Mouse (Mus musculus) thymus, adult 2 months (tissue): ENCODE measurements around the gene Ier5. TPM values are rescaled to one million over a fixed set of nuclear protein-coding genes. Genes with fewer than 3 reads are reported as not detected.

ENCODE experiments used
- DNase-seq: peaks from one replicate; pipeline ENCODE4 v3.0.0; 2021
- H3K27ac ChIP-seq: fragments of 200-500 bp; 2 replicates; pipeline ENCODE4 v1.5.1; 2012; ENCODE audit warnings: low read length, control low read depth; ENCODE audit not compliant: control insufficient read depth, insufficient read depth
- H3K27me3 ChIP-seq: fragments of 200-500 bp; 2 replicates; pipeline ENCODE4 v1.6.1; 2012; ENCODE audit warnings: mild to moderate bottlenecking, low read length, moderate library complexity, mixed read lengths; ENCODE audit not compliant: control insufficient read depth, insufficient read depth
- H3K36me3 ChIP-seq: fragments of 200-500 bp; 2 replicates; pipeline ENCODE4 v1.6.1; 2012; ENCODE audit warnings: mild to moderate bottlenecking, low read length, moderate library complexity; ENCODE audit not compliant: control insufficient read depth, insufficient read depth
- H3K4me1 ChIP-seq: fragments of 200-500 bp; replicated peaks from 2 replicates; pipeline ENCODE4 v1.6.1; 2012; ENCODE audit warnings: low read length; ENCODE audit not compliant: control insufficient read depth, insufficient read depth
- H3K4me3 ChIP-seq: fragments of 200-500 bp; 2 replicates; pipeline ENCODE4 v1.5.1; 2012; ENCODE audit warnings: mild to moderate bottlenecking, low read length, control low read depth, moderate library complexity; ENCODE audit not compliant: control insufficient read depth, insufficient read depth
- CTCF ChIP-seq: fragments of 200-500 bp; IDR thresholded peaks from 2 replicates; pipeline ENCODE4 v1.5.1; 2012; ENCODE audit warnings: mild to moderate bottlenecking, control low read depth, low read length, moderate library complexity, borderline replicate concordance; ENCODE audit not compliant: control insufficient read depth, poor library complexity, insufficient read depth; ENCODE audit errors: extremely low read depth
- POLR2A ChIP-seq: fragments of 200-500 bp; IDR thresholded peaks from 2 replicates; pipeline ENCODE4 v1.6.1; 2012; ENCODE audit warnings: mild to moderate bottlenecking, low read length, control low read depth, moderate library complexity; ENCODE audit not compliant: control insufficient read depth, poor library complexity, insufficient read depth; ENCODE audit errors: extremely low read depth
- WGBS: fragments of 180-500 bp; shearing (Covaris S2); methylation state at CpG from one replicate; pipeline ENCODE4 v1.1.7; 2018; 5-methylcytosine and 5-hydroxymethylcytosine counted together
- polyA plus RNA-seq: library from polyadenylated mRNA; depleted of rRNA; stranded (reverse); fragments of >200 nt; gene quantifications from 2 replicates; pipeline ENCODE4 v1.2.3, GENCODE M21; 2012

Gene Ier5
- polyA plus RNA-seq, 1 experiment = 37.2 TPM

GRCm38 (mm10) chr1:155127429-155127934 is 28.0 kb upstream of the Ier5 start:
- H3K4me3 ChIP-seq = no peak overlapping the region
- peaks cover 43% of the 10 kb centered on the region for H3K36me3 ChIP-seq
- no peaks in the 10 kb centered on the region for H3K27me3 ChIP-seq
- DNase-seq = no peak
- WGBS = 95% methylated on average over 5 of the region's 5 CpGs
- TF ChIP-seq CTCF = no peak
- no peak for TF ChIP-seq POLR2A
- no peak overlapping the region for H3K27ac ChIP-seq
- H3K4me1 ChIP-seq = no peaks in the 10 kb centered on the region

- H3K27me3 ChIP-seq = no peaks in the 10 kb centered on the region
- 93% methylated on average over 5 of the region's 5 CpGs for WGBS
- no peak for DNase-seq
- H3K4me3 ChIP-seq = no peak overlapping the region
- no peak for TF ChIP-seq POLR2A
- TF ChIP-seq CTCF = no peak
- H3K4me1 ChIP-seq = no peaks in the 10 kb centered on the region
- H3K27ac ChIP-seq = no peak overlapping the region
- H3K36me3 ChIP-seq = peaks cover 37% of the 10 kb centered on the region
Observed at GRCm38 (mm10) chr1:155126716-155127115, 27.3 kb upstream of the Ier5 start.

- Histone ChIP-seq H3K36me3 (peaks cover 16% of the 10 kb centered on the region), H3K27ac (no peak overlapping the region), H3K27me3 (no peaks in the 10 kb centered on the region), H3K4me3 (no peak overlapping the region), H3K4me1 (no peaks in the 10 kb centered on the region)
- no peak for DNase-seq
- WGBS = 96% methylated on average over 5 of the region's 5 CpGs
- TF ChIP-seq CTCF (no peak), POLR2A (no peak)
Observed at GRCm38 (mm10) chr1:155124397-155124796, 25.0 kb upstream of the Ier5 start.

DNA sequence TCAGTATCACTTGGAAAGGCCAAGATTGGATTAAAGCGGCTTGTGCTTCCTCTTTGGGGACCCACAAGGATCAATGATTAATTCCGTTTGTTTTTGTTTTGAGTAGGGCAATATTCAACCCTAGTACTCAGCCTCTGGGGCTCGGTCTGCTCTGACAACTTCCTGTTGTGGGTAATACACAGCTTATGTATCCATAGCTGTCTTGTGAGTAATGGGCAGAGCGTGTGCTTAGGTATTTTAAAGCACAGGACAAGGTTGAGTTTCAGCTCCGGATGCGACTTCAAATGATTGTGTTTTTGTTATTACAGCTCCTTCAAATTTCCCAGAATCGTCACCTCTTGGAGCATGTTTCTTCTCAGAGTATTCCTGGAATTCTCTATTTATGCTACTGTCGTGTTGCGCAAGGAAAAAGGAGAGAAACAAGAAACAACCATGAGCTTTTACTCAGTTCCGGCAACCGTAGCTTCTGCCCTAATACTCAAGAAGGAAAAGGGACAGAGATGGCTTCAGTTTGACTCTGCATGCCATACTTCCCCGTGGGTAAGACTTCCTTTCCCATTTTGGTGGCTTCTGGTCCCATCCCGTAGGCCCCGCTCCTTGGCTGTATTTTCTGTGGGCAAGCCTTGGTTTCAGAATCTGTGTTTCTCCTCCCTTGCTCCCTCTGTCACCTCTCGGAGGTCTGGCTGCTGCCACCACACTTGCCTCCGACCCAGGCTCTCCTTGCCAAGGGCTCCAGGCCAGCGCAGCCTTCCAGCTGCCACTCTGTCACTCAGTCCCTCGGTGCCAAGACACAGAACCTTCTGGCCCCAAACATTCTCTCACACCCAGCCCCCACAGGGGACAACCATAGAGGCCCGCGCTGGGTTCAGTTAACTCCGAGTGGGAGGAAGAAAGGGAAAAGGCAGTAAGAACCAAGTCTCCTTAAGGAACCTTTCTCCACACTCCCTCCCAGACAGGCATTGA is 22.8 kb upstream of the Ier5 start:
- no peak for DNase-seq
- no peaks in the 10 kb centered on the region for H3K27me3 ChIP-seq
- H3K4me1 ChIP-seq = no peaks in the 10 kb centered on the region
- H3K27ac ChIP-seq = no peak overlapping the region
- H3K36me3 ChIP-seq = no peaks in the 10 kb centered on the region; the same call in 1 of the 2 replicates
- 87% methylated on average over 21 of the region's 21 CpGs for WGBS
- TF ChIP-seq POLR2A = no peak
- no peak for TF ChIP-seq CTCF
- no peak overlapping the region for H3K4me3 ChIP-seq

GRCm38 (mm10) chr1:155119719-155120118 is 20.3 kb upstream of the Ier5 start:
- Histone ChIP-seq H3K27me3 (no peaks in the 10 kb centered on the region), H3K36me3 (no peaks in the 10 kb centered on the region), H3K4me3 (no peak overlapping the region), H3K27ac (no peak overlapping the region), H3K4me1 (no peaks in the 10 kb centered on the region)
- WGBS = 76% methylated on average over 1 of the region's 1 CpGs
- no peak for DNase-seq
- no peak for TF ChIP-seq CTCF
- no peak for TF ChIP-seq POLR2A

DNA sequence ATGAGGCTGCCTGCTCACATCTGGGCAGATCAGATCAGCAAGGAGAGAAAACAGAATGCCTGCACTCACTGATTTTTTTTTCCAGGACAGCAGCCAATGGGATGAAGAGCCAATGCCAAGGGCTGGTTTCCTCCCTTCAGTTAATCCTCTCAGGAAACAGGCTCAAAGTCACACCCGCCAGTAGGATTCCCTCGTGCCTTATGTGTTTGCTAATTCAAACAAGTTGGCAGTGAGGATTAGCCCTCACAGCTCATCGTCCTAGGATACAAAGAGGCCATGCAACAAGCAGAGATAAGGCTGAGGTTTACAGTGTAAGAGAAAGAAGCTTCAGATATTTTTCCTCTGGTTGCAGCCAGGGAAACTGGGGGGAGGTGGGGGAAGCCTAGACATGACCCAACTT is 14.5 kb upstream of the Ier5 start:
- no peak overlapping the region for H3K4me3 ChIP-seq
- TF ChIP-seq CTCF (no peak), POLR2A (no peak)
- 0 out of 2 replicates have a peak, but pooled peaks cover 2% of the 10 kb centered on the region for H3K4me1 ChIP-seq
- no peaks in the 10 kb centered on the region for H3K36me3 ChIP-seq
- WGBS = 95% methylated on average over 3 of the region's 3 CpGs
- H3K27me3 ChIP-seq = no peaks in the 10 kb centered on the region
- no peak overlapping the region for H3K27ac ChIP-seq
- DNase-seq = no peak

- TF ChIP-seq CTCF = no peak
- no peak for TF ChIP-seq POLR2A
- H3K27me3 ChIP-seq = no peaks in the 10 kb centered on the region
- 96% methylated on average over 1 of the region's 1 CpGs for WGBS
- 0 out of 2 replicates have a peak, but pooled peaks cover 2% of the 10 kb centered on the region for H3K4me1 ChIP-seq
- DNase-seq = no peak
- H3K27ac ChIP-seq = no peak overlapping the region
- H3K36me3 ChIP-seq = no peaks in the 10 kb centered on the region
- H3K4me3 ChIP-seq = no peak overlapping the region
Observed at GRCm38 (mm10) chr1:155112875-155113274, 13.4 kb upstream of the Ier5 start.
